Mouse (Mus musculus) kidney, adult 2 months (tissue): Measurements from ENCODE around the gene Wnt5b. TPM values are rescaled to one million over a fixed set of nuclear protein-coding genes. Genes with fewer than 3 reads are reported as not detected.
A peak's percentile ranks its signal among the peaks of the same experiment; 100 is the strongest.

Source experiments
- DNase-seq: peaks from one replicate; pipeline ENCODE4 v3.0.0; 2021
- H3K27ac ChIP-seq: fragments of 200-500 bp; 2 replicates; pipeline ENCODE4 v1.5.1; 2012; ENCODE audit warnings: low read depth, low read length, control low read depth, inconsistent platforms; ENCODE audit not compliant: insufficient read depth
- H3K27me3 ChIP-seq: fragments of 200-500 bp; replicated peaks from 2 replicates; pipeline ENCODE4 v1.6.1; 2012; ENCODE audit warnings: mild to moderate bottlenecking, moderate library complexity, low read length, inconsistent platforms; ENCODE audit not compliant: control insufficient read depth, insufficient read depth
- H3K36me3 ChIP-seq: fragments of 200-500 bp; 2 replicates; pipeline ENCODE4 v1.6.1; 2012; ENCODE audit warnings: mild to moderate bottlenecking, moderate library complexity, low read length, inconsistent platforms; ENCODE audit not compliant: control insufficient read depth, insufficient read depth
- H3K4me1 ChIP-seq: fragments of 200-500 bp; 2 replicates; pipeline ENCODE4 v1.6.1; 2011; ENCODE audit warnings: low read length; ENCODE audit not compliant: control insufficient read depth, insufficient read depth
- H3K4me3 ChIP-seq: fragments of 200-500 bp; 2 replicates; pipeline ENCODE4 v1.5.1; 2011; ENCODE audit warnings: mild to moderate bottlenecking, low read depth, low read length, control low read depth; ENCODE audit not compliant: insufficient read depth
- CTCF ChIP-seq: fragments of 200-500 bp; conservative IDR thresholded peaks from 2 replicates; pipeline ENCODE4 v1.5.1; 2011; ENCODE audit warnings: low read depth, mild to moderate bottlenecking, control low read depth, low read length, moderate library complexity, mixed read lengths; ENCODE audit not compliant: insufficient read depth, insufficient read length
- POLR2A ChIP-seq: fragments of 200-500 bp; IDR thresholded peaks from one replicate; pipeline ENCODE4 v1.6.1; 2011; ENCODE audit warnings: low read depth, low read length, control low read depth
- WGBS: fragments of 180-500 bp; shearing (Covaris S2); methylation state at CpG from one replicate; pipeline ENCODE4 v1.1.7; 2018; 5-methylcytosine and 5-hydroxymethylcytosine counted together
- polyA plus RNA-seq: library from polyadenylated mRNA; depleted of rRNA; stranded (reverse); fragments of >200 nt; gene quantifications from 2 replicates; pipeline ENCODE4 v1.2.3, GENCODE M21; 2012

Gene Wnt5b
- polyA plus RNA-seq, 1 experiment, result 6.2 TPM

GRCm38 (mm10) chr6:119558855-119559254, 14.7 kb upstream of the Wnt5b start:
- no peak for TF ChIP-seq CTCF
- no peak for TF ChIP-seq POLR2A
- Histone ChIP-seq H3K36me3 (no peaks in the 10 kb centered on the region), H3K27me3 (no peaks in the 10 kb centered on the region), H3K4me1 (no peaks in the 10 kb centered on the region), H3K27ac (no peak overlapping the region), H3K4me3 (no peak overlapping the region)
- 84% methylated on average over 7 of the region's 7 CpGs for WGBS
- no peak for DNase-seq

DNA sequence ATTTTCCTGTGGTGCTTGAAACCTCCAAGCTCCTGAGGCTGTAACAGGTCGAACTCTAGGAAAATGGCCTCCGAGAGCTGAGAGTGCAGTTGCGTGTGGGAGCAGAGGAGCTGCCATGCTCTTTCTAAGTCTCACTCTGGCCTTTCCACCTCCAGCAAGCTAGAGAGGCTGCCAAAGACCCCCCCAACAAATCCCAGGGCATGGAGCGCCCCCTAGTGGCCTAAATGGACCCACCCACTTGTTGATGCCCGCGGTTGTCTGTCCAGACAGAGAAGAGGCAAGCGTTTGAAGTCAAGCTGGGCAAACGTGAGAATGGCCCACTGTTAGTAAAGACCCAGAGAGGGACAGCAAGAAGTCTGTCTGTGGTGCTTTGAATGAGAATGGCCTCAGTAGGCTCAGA, 10.3 kb upstream of the Wnt5b start:
- H3K4me1 ChIP-seq, result no peaks in the 10 kb centered on the region
- no peak for TF ChIP-seq CTCF
- no peak for TF ChIP-seq POLR2A
- no peak overlapping the region for H3K27ac ChIP-seq
- no peak overlapping the region for H3K4me3 ChIP-seq
- DNase-seq, result no peak
- no peaks in the 10 kb centered on the region for H3K36me3 ChIP-seq
- WGBS, result 80% methylated on average over 8 of the region's 8 CpGs
- no peaks in the 10 kb centered on the region for H3K27me3 ChIP-seq

DNA sequence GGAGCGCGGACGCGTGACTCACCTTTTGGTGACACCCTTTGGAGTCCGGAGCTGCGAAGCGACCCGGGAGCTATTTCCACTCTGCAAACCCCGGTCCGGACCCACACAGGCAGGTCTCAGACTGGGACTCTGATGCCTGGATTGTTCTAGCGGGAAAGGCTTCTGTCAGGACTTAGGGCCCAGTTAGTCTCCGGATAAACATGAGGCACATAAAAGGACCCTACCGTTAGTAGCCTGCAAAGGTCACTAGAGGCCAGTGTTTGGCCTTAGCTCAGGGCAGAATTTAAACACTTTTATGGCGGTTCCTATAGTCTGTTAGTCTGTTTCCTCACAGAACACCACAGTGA, 344 bp upstream of the Wnt5b start:
- Histone ChIP-seq H3K36me3 (no peaks in the 10 kb centered on the region), H3K4me3 (peak overlapping the region; percentile 56), H3K4me1 (no peaks in the 10 kb centered on the region), H3K27ac (no peak overlapping the region), H3K27me3 (no peaks in the 10 kb centered on the region)
- no peak for DNase-seq
- TF ChIP-seq CTCF, result no peak
- no peak for TF ChIP-seq POLR2A
- WGBS, result 7% methylated on average over 14 of the region's 14 CpGs

GRCm38 (mm10) chr6:119543456-119543802, 718 bp downstream of the Wnt5b start:
- no peak for DNase-seq
- no peaks in the 10 kb centered on the region for H3K36me3 ChIP-seq
- no peaks in the 10 kb centered on the region for H3K27me3 ChIP-seq
- H3K4me3 ChIP-seq, result peak overlapping the region; percentile 56
- no peak overlapping the region for H3K27ac ChIP-seq
- no peak for TF ChIP-seq CTCF
- WGBS, result 3% methylated on average over 30 of the region's 30 CpGs
- no peaks in the 10 kb centered on the region for H3K4me1 ChIP-seq

GRCm38 (mm10) chr6:119535867-119536266, 8.3 kb downstream of the Wnt5b start:
- H3K27me3 ChIP-seq, result no peaks in the 10 kb centered on the region
- H3K27ac ChIP-seq, result no peak overlapping the region
- WGBS, result 50% methylated on average over 12 of the region's 12 CpGs
- H3K4me3 ChIP-seq, result no peak overlapping the region
- no peaks in the 10 kb centered on the region for H3K4me1 ChIP-seq
- no peak for DNase-seq
- no peak for TF ChIP-seq POLR2A
- no peak for TF ChIP-seq CTCF
- H3K36me3 ChIP-seq, result no peaks in the 10 kb centered on the region

- H3K36me3 ChIP-seq, result no peaks in the 10 kb centered on the region
- DNase-seq, result no peak
- no peaks in the 10 kb centered on the region for H3K4me1 ChIP-seq
- TF ChIP-seq CTCF (no peak), POLR2A (no peak)
- no peaks in the 10 kb centered on the region for H3K27me3 ChIP-seq
- H3K27ac ChIP-seq, result no peak overlapping the region
- no peak overlapping the region for H3K4me3 ChIP-seq
- WGBS, result 68% methylated on average over 9 of the region's 9 CpGs
Observed at GRCm38 (mm10) chr6:119533170-119533709, 10.9 kb downstream of the Wnt5b start.

GRCm38 (mm10) chr6:119529659-119530058, 14.5 kb downstream of the Wnt5b start:
- 79% methylated on average over 3 of the region's 3 CpGs for WGBS
- no peak for DNase-seq
- Histone ChIP-seq H3K36me3 (no peaks in the 10 kb centered on the region), H3K4me1 (no peaks in the 10 kb centered on the region), H3K27me3 (no peaks in the 10 kb centered on the region), H3K4me3 (no peak overlapping the region), H3K27ac (no peak overlapping the region)
- TF ChIP-seq CTCF (no peak), POLR2A (no peak)

DNA sequence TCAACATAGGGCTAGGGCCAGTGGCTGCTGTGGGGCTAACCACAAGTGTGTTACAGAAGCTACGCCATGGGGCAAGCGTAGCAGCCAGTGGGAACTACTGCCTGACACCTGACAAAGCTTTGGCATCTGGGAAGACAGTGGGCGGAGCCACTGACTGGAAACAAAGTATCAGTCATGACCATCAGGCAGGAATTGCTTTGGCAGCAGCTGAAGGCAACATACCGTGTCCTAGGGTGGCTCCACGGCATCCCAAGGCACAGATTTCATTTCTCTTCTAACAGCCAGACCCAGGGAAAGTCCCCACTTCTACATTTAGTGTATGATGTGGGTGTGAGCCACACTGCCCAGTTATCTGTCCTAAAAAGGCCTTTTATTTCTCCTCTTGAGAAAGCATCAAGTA, 17.6 kb downstream of the Wnt5b start:
- H3K36me3 ChIP-seq, result no peaks in the 10 kb centered on the region
- no peak for TF ChIP-seq POLR2A
- no peak for TF ChIP-seq CTCF
- DNase-seq, result no peak
- no peak overlapping the region for H3K27ac ChIP-seq
- WGBS, result 62% methylated on average over 5 of the region's 5 CpGs
- no peak overlapping the region for H3K4me3 ChIP-seq
- no peaks in the 10 kb centered on the region for H3K27me3 ChIP-seq
- H3K4me1 ChIP-seq, result no peaks in the 10 kb centered on the region
